Mouse (Mus musculus) neural tube, embryonic 13.5 days (tissue): ENCODE results near the gene Rag1. TPM values are rescaled to one million over a fixed set of nuclear protein-coding genes. Genes with fewer than 3 reads are reported as not detected.

ENCODE experiments used
- ATAC-seq: fragments of 200-750 bp; cut with Nextera tagmentation; 2 replicates; pipeline ENCODE4 v1.8.0; 2017; ENCODE audit warnings: low read depth, mild to moderate bottlenecking, moderate TSS enrichment, moderate library complexity
- H3K27ac ChIP-seq: fragments of 300-500 bp; sonication (generic); replicated peaks from 2 replicates; pipeline ENCODE4 v1.5.1; 2015; ENCODE audit warnings: moderate library complexity, mild to moderate bottlenecking, inconsistent platforms
- H3K27me3 ChIP-seq: fragments of 300-500 bp; sonication (generic); 2 replicates; pipeline ENCODE4 v1.6.1; 2015; ENCODE audit warnings: mild to moderate bottlenecking, inconsistent platforms
- H3K36me3 ChIP-seq: fragments of 300-500 bp; sonication (generic); 2 replicates; pipeline ENCODE4 v1.6.1; 2015; ENCODE audit warnings: mild to moderate bottlenecking, inconsistent platforms
- H3K4me1 ChIP-seq: fragments of 300-500 bp; sonication (generic); replicated peaks from 2 replicates; pipeline ENCODE4 v1.6.1; 2015; ENCODE audit warnings: inconsistent platforms
- H3K4me2 ChIP-seq: fragments of 300-500 bp; sonication (generic); 2 replicates; pipeline ENCODE4 v1.6.1; 2015; ENCODE audit warnings: inconsistent platforms, mild to moderate bottlenecking, moderate library complexity
- H3K4me3 ChIP-seq: fragments of 300-500 bp; sonication (generic); 2 replicates; pipeline ENCODE4 v1.5.1; 2015; ENCODE audit warnings: mild to moderate bottlenecking, inconsistent platforms
- H3K9ac ChIP-seq: fragments of 300-500 bp; sonication (generic); 2 replicates; pipeline ENCODE4 v1.6.1; 2015; ENCODE audit warnings: moderate library complexity, mild to moderate bottlenecking, inconsistent platforms
- H3K9me3 ChIP-seq: fragments of 300-500 bp; sonication (generic); 2 replicates; pipeline ENCODE4 v1.6.1; 2016; ENCODE audit warnings: inconsistent platforms
- WGBS: fragments of 180-500 bp; shearing (Covaris S2); methylation state at CpG from one replicate; pipeline ENCODE4 v1.1.7; 2015; 5-methylcytosine and 5-hydroxymethylcytosine counted together
- polyA plus RNA-seq: library from polyadenylated mRNA; unstranded; fragments of >200 nt; fragmentation: Nextera tagmentation; extraction: Ambion mirVana; gene quantifications from 2 replicates; pipeline ENCODE4 v1.2.1, GENCODE M21; 2015

The Rag1 gene
- polyA plus RNA-seq, result 0.04 TPM in 2 replicates

GRCm38 (mm10) chr2:101649114-101649671, at the start of gene Rag1, which contains the start of gene B230118H07Rik:
TSS of gene Rag1 (minus strand) at chr2:101649501.
TSS of gene B230118H07Rik (minus strand) at chr2:101649532.
- WGBS, result 39% methylated on average over 8 of the region's 8 CpGs
- Histone ChIP-seq H3K27ac (peak within 1 kb of the TSS; percentile 19; the same call in 1 of the 2 replicates), H3K9me3 (no peaks in the 10 kb centered on the region), H3K9ac (no peak within 1 kb of the TSS), H3K36me3 (no peaks in the 10 kb centered on the region), H3K4me3 (no peak within 1 kb of the TSS), H3K27me3 (peaks cover 3% of the 10 kb centered on the region; the same call in 1 of the 2 replicates), H3K4me1 (peaks cover 16% of the 10 kb centered on the region), H3K4me2 (no peak within 1 kb of the TSS)
- no peak for ATAC-seq

- Histone ChIP-seq H3K27ac (no peak overlapping the region), H3K4me3 (no peak overlapping the region), H3K9me3 (no peaks in the 10 kb centered on the region), H3K27me3 (no peaks in the 10 kb centered on the region), H3K36me3 (peaks cover 75% of the 10 kb centered on the region), H3K4me1 (no peaks in the 10 kb centered on the region), H3K9ac (no peak overlapping the region), H3K4me2 (no peak overlapping the region)
- no peak for ATAC-seq
- 88% methylated on average over 7 of the region's 7 CpGs for WGBS
Measured at GRCm38 (mm10) chr2:101695584-101695983, 46.3 kb upstream of the Rag1 start.

GRCm38 (mm10) chr2:101693577-101694215, 44.4 kb upstream of the Rag1 start:
- no peaks in the 10 kb centered on the region for H3K27me3 ChIP-seq

GRCm38 (mm10) chr2:101693043-101693442, 43.7 kb upstream of the Rag1 start:
- ATAC-seq, result no peak
- H3K36me3 ChIP-seq, result peaks cover 71% of the 10 kb centered on the region
- no peaks in the 10 kb centered on the region for H3K9me3 ChIP-seq
- no peak overlapping the region for H3K27ac ChIP-seq
- no peaks in the 10 kb centered on the region for H3K4me1 ChIP-seq
- no peaks in the 10 kb centered on the region for H3K27me3 ChIP-seq
- H3K9ac ChIP-seq, result no peak overlapping the region
- no peak overlapping the region for H3K4me3 ChIP-seq
- H3K4me2 ChIP-seq, result no peak overlapping the region
- 64% methylated on average over 4 of the region's 4 CpGs for WGBS

More at GRCm38 (mm10) chr2:101693577-101694215, 44.4 kb upstream of the Rag1 start:
- Histone ChIP-seq H3K27ac (no peak overlapping the region), H3K9me3 (no peaks in the 10 kb centered on the region), H3K36me3 (peaks cover 73% of the 10 kb centered on the region), H3K9ac (no peak overlapping the region), H3K4me1 (no peaks in the 10 kb centered on the region), H3K4me3 (no peak overlapping the region), H3K4me2 (no peak overlapping the region)
- peak; percentile 19; the same call in 1 of the 2 replicates for ATAC-seq
- WGBS, result 57% methylated on average over 5 of the region's 5 CpGs

- Histone ChIP-seq H3K4me1 (no peaks in the 10 kb centered on the region), H3K4me3 (no peak overlapping the region), H3K36me3 (peaks cover 71% of the 10 kb centered on the region), H3K4me2 (no peak overlapping the region), H3K9me3 (no peaks in the 10 kb centered on the region), H3K27me3 (no peaks in the 10 kb centered on the region), H3K9ac (no peak overlapping the region), H3K27ac (no peak overlapping the region)
- 91% methylated on average over 9 of the region's 9 CpGs for WGBS
- ATAC-seq, result no peak
Measured at GRCm38 (mm10) chr2:101690252-101690827, 41.0 kb upstream of the Rag1 start.

GRCm38 (mm10) chr2:101688011-101688410, 38.7 kb upstream of the Rag1 start:
- no peak overlapping the region for H3K9ac ChIP-seq
- 84% methylated on average over 5 of the region's 5 CpGs for WGBS
- ATAC-seq, result no peak; the same call in 1 of the 2 replicates

GRCm38 (mm10) chr2:101684421-101684820, 35.1 kb upstream of the Rag1 start:
- peaks cover 43% of the 10 kb centered on the region for H3K36me3 ChIP-seq
- no peak overlapping the region for H3K9ac ChIP-seq
- no peak overlapping the region for H3K4me2 ChIP-seq
- no peak overlapping the region for H3K4me3 ChIP-seq
- no peaks in the 10 kb centered on the region for H3K9me3 ChIP-seq
- ATAC-seq, result no peak
- H3K27me3 ChIP-seq, result no peaks in the 10 kb centered on the region
- H3K4me1 ChIP-seq, result peaks cover 13% of the 10 kb centered on the region
- H3K27ac ChIP-seq, result no peak overlapping the region
- 90% methylated on average over 12 of the region's 12 CpGs for WGBS

More at GRCm38 (mm10) chr2:101688011-101688410, 38.7 kb upstream of the Rag1 start:
- Histone ChIP-seq H3K36me3 (peaks cover 74% of the 10 kb centered on the region), H3K4me3 (no peak overlapping the region), H3K9me3 (no peaks in the 10 kb centered on the region), H3K4me1 (no peaks in the 10 kb centered on the region), H3K27me3 (no peaks in the 10 kb centered on the region), H3K4me2 (no peak overlapping the region), H3K27ac (no peak overlapping the region)

- 4% methylated on average over 15 of the region's 15 CpGs for WGBS
- Histone ChIP-seq H3K36me3 (0 out of 2 replicates have a peak, but pooled peaks cover under 1% of the 10 kb centered on the region), H3K4me1 (peaks cover 21% of the 10 kb centered on the region), H3K4me3 (peak overlapping the region; percentile 81), H3K4me2 (peak overlapping the region; percentile 64), H3K9me3 (no peaks in the 10 kb centered on the region), H3K27me3 (no peaks in the 10 kb centered on the region), H3K27ac (no peak overlapping the region), H3K9ac (peak overlapping the region; percentile 87)
- ATAC-seq, result no peak
Measured at GRCm38 (mm10) chr2:101679164-101679784, 30.0 kb upstream of the Rag1 start.

- Histone ChIP-seq H3K27me3 (no peaks in the 10 kb centered on the region), H3K4me1 (peaks cover 21% of the 10 kb centered on the region), H3K4me2 (peak within 1 kb of the TSS; percentile 64), H3K9me3 (no peaks in the 10 kb centered on the region), H3K36me3 (no peaks in the 10 kb centered on the region), H3K4me3 (peak within 1 kb of the TSS; percentile 81), H3K27ac (peak within 1 kb of the TSS; percentile 59; the same call in 1 of the 2 replicates), H3K9ac (peak within 1 kb of the TSS; percentile 87)
- peak; percentile 89 for ATAC-seq
- under 1% methylated on average over 68 of the region's 68 CpGs for WGBS
Measured at GRCm38 (mm10) chr2:101678236-101679021, 29.1 kb upstream of the Rag1 start, which contains the start of gene Traf6. TSS of gene Traf6 (plus strand) at chr2:101678429.

GRCm38 (mm10) chr2:101673547-101673946, 24.2 kb upstream of the Rag1 start:
- Histone ChIP-seq H3K9me3 (no peaks in the 10 kb centered on the region), H3K36me3 (no peaks in the 10 kb centered on the region), H3K27ac (no peak overlapping the region), H3K4me3 (no peak overlapping the region), H3K27me3 (no peaks in the 10 kb centered on the region), H3K4me2 (no peak overlapping the region), H3K4me1 (peaks cover 4% of the 10 kb centered on the region; the same call in 1 of the 2 replicates), H3K9ac (no peak overlapping the region)
- 76% methylated on average over 3 of the region's 3 CpGs for WGBS
- ATAC-seq, result no peak

GRCm38 (mm10) chr2:101668751-101669150, 19.4 kb upstream of the Rag1 start:
- Histone ChIP-seq H3K9me3 (no peaks in the 10 kb centered on the region), H3K4me2 (no peak overlapping the region), H3K9ac (no peak overlapping the region), H3K27me3 (no peaks in the 10 kb centered on the region), H3K4me3 (no peak overlapping the region), H3K4me1 (peaks cover 5% of the 10 kb centered on the region; the same call in 1 of the 2 replicates), H3K36me3 (no peaks in the 10 kb centered on the region), H3K27ac (no peak overlapping the region)
- WGBS, result 93% methylated on average over 3 of the region's 3 CpGs
- no peak for ATAC-seq
